Mouse (Mus musculus) myocyte (in vitro differentiated cells): ENCODE measurements at regions not wholly inside any gene's neighbourhood (a gene's known extent, or its start where the extent isn't known, plus 50 kb on each side); places are given as distances from the start of the nearest gene placed in this dataset.

Experiments used
- H3K27me3 ChIP-seq: one replicate; pipeline ENCODE4 v1.6.1; 2011; ENCODE audit not compliant: control insufficient read depth, insufficient read depth, insufficient read length
- H3K36me3 ChIP-seq: one replicate; pipeline ENCODE4 v1.6.1; 2011; ENCODE audit not compliant: control insufficient read depth, insufficient read depth
- H3K4me2 ChIP-seq: one replicate; pipeline ENCODE4 v1.6.1; 2011; ENCODE audit warnings: low read depth, control low read depth
- H3K4me3 ChIP-seq: one replicate; pipeline ENCODE4 v1.5.1; 2011; ENCODE audit warnings: mild to moderate bottlenecking, control low read depth, moderate library complexity
- H3K79me2 ChIP-seq: one replicate; pipeline ENCODE4 v1.6.1; 2011; ENCODE audit not compliant: control insufficient read depth, insufficient read depth
- H3ac ChIP-seq: one replicate; pipeline ENCODE4 v1.6.1; 2011; ENCODE audit not compliant: control insufficient read depth, insufficient read length
- CEBPB ChIP-seq: IDR thresholded peaks from 2 replicates; pipeline ENCODE4 v1.6.1; 2011; ENCODE audit warnings: mild to moderate bottlenecking, moderate library complexity; ENCODE audit not compliant: poor library complexity, insufficient read depth, severe bottlenecking
- E2F4 ChIP-seq: IDR thresholded peaks from one replicate; pipeline ENCODE4 v1.6.1; 2011; ENCODE audit warnings: mild to moderate bottlenecking, control low read depth, moderate library complexity; ENCODE audit not compliant: insufficient read depth
- MAX ChIP-seq: IDR thresholded peaks from one replicate; pipeline ENCODE4 v1.6.1; 2011; ENCODE audit warnings: low read depth, mild to moderate bottlenecking, control low read depth
- MYOD1 ChIP-seq, 3 experiments: IDR thresholded peaks; one replicate each; pipeline ENCODE4 v1.6.1; 2011; ENCODE audit warnings: control low read depth in 2 of 3, low read depth in 2 of 3, mild to moderate bottlenecking in 2 of 3, moderate library complexity in 1 of 3; ENCODE audit not compliant: insufficient read length in 2 of 3, control insufficient read depth in 1 of 3
- MYOG ChIP-seq, 3 experiments: IDR thresholded peaks; one replicate each; pipeline ENCODE4 v1.6.1; 2011; ENCODE audit warnings: control low read depth in 2 of 3, low read depth in 2 of 3, mild to moderate bottlenecking in 2 of 3; ENCODE audit not compliant: insufficient read length in 2 of 3, control insufficient read depth in 1 of 3, insufficient read depth in 1 of 3
- POLR2A ChIP-seq: IDR thresholded peaks from one replicate; pipeline ENCODE4 v1.6.1; 2011; ENCODE audit warnings: low read depth, mild to moderate bottlenecking, control low read depth, moderate library complexity; ENCODE audit not compliant: insufficient read length
- POLR2AphosphoS2 ChIP-seq: IDR thresholded peaks from one replicate; pipeline ENCODE4 v1.6.1; 2011; ENCODE audit warnings: low read depth, control low read depth; ENCODE audit not compliant: insufficient read length
- REST ChIP-seq: IDR thresholded peaks from one replicate; pipeline ENCODE4 v1.6.1; 2011; ENCODE audit warnings: mild to moderate bottlenecking, control low read depth, moderate library complexity; ENCODE audit not compliant: insufficient read depth, insufficient read length
- SRF ChIP-seq: IDR thresholded peaks from one replicate; pipeline ENCODE4 v1.6.1; 2011; ENCODE audit warnings: low read depth; ENCODE audit not compliant: control insufficient read depth, insufficient read length
- TCF12 ChIP-seq: IDR thresholded peaks from one replicate; pipeline ENCODE4 v1.6.1; 2011; ENCODE audit warnings: mild to moderate bottlenecking, control low read depth; ENCODE audit not compliant: poor library complexity, insufficient read depth, severe bottlenecking
- TCF3 ChIP-seq: IDR thresholded peaks from one replicate; pipeline ENCODE4 v1.6.1; 2011; ENCODE audit warnings: low read depth, control low read depth; ENCODE audit not compliant: insufficient read length
- USF1 ChIP-seq: IDR thresholded peaks from one replicate; pipeline ENCODE4 v1.6.1; 2011; ENCODE audit warnings: low read depth, mild to moderate bottlenecking, control low read depth, moderate library complexity

DNA sequence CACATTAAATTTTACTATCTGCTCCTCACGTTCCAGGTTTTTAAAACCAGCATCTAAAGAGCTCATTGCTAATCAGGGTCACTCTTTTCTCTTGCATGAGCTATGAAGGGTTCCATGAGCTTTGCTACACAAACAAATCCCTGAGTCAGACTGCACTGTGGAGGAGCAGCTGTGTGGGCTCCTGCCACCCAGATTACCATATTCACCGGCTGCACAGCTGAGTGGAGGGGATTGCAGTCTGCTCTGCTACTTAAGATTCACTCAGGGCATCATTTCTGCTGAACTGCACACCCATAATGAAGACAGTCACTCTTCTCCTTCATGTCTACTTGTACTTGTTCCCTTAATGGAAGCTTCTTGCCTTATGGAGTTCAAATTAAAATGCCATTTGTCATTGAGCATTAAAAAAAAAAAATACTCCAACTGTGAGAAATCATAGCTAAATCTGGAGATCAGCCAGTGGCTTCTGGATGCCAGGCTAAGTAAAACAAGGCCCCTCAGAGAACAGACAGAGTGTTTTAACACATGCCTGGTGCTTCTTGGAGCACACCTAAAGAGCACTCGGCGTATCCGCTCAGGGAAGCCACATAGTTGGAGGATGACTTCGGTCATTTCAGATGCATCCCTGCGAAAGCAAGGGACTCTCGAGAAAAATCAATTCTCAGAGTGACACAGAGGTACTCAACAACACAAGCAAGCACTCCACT, 422.9 kb downstream of the Galc start:
- Histone ChIP-seq H3ac (no peak overlapping the region), H3K79me2 (no peaks in the 10 kb centered on the region), H3K27me3 (no peaks in the 10 kb centered on the region), H3K4me2 (no peak overlapping the region), H3K4me3 (no peak overlapping the region), H3K36me3 (no peaks in the 10 kb centered on the region)
- TF ChIP-seq MYOD1 (IDR thresholded peaks at IDR 0.05; ENCODE audit: control insufficient read depth in 1 of 3, insufficient read length in 2 of 3, low read depth in 2 of 3) (no peak), SRF (no peak), POLR2A (no peak), POLR2AphosphoS2 (no peak), TCF3 (no peak), CEBPB (no peak), TCF12 (no peak), REST (no peak), E2F4 (no peak), USF1 (no peak), MYOG (IDR thresholded peaks at IDR 0.05; ENCODE audit: control insufficient read depth in 1 of 3, insufficient read depth in 1 of 3, insufficient read length in 2 of 3, low read depth in 2 of 3) (no peak), MAX (no peak)

DNA sequence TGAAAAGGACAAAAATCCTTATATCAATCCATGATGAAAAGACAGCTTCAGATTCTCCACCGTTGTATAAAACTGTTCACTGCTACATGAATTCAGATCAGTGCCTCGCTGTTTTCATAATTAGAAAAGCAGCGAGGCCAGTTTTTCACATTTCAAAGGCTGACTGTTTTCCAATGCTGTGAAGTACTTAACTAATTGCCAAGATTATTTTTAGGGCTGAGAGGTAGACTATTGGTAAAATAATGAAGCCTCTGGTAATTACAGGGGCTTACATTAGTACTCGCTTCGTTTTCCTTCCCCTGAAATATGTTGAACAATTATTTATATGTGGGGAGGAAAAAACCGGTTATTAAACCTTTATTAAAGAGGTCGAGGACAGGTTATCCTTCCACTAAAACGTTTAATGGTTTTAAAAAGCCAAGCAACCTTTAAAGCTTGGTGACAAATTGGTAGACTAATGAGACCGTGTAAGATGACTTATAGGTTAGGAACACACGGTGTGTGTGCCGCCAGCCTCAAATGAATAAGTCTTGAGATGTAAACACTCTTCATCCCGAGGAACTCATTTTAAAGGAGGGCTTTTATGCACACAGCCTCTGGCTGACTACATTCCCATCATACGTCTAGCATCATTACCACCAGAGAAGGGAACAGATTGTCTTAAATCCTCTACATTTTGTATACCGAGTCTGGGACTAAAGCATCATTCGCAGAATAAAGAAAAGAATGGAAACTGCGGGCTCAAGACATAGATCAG, 465.7 kb downstream of the Galc start:
- TF ChIP-seq MYOD1 (IDR thresholded peaks at IDR 0.05; ENCODE audit: control insufficient read depth in 1 of 3, insufficient read length in 2 of 3, low read depth in 2 of 3), result no peak
- TF ChIP-seq USF1, result no peak
- TF ChIP-seq REST, result no peak
- no peak for TF ChIP-seq POLR2A
- no peak for TF ChIP-seq POLR2AphosphoS2
- TF ChIP-seq TCF12, result no peak
- no peak for TF ChIP-seq TCF3
- no peak for TF ChIP-seq E2F4
- no peak for TF ChIP-seq CEBPB
- TF ChIP-seq SRF, result no peak
- no peak for TF ChIP-seq MYOG (IDR thresholded peaks at IDR 0.05; ENCODE audit: control insufficient read depth in 1 of 3, insufficient read depth in 1 of 3, insufficient read length in 2 of 3, low read depth in 2 of 3)
- no peak overlapping the region for H3K4me3 ChIP-seq
- no peak overlapping the region for H3K4me2 ChIP-seq
- H3K79me2 ChIP-seq, result no peaks in the 10 kb centered on the region
- no peak overlapping the region for H3ac ChIP-seq
- no peaks in the 10 kb centered on the region for H3K36me3 ChIP-seq
- H3K27me3 ChIP-seq, result no peaks in the 10 kb centered on the region

DNA sequence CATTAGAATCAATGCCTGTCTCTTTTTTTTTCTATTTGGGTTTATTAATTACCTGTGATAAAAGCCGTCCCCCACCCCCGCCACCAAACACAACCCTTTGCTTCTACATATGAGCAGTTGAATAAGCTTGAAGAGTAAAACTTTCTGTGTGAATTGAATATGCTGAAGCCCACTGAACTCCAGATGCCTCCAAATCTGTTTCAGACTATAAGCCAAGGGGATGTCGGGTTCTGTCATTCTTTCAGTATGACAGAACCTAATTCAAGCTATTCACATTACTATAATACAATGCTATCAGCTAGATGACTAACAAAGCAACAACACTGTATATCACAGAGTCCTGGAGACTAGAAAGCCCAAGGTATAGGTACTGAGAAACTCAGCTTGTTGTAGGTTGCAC, 475.8 kb downstream of the Galc start:
- no peaks in the 10 kb centered on the region for H3K79me2 ChIP-seq
- no peaks in the 10 kb centered on the region for H3K36me3 ChIP-seq
- no peak overlapping the region for H3K4me3 ChIP-seq
- no peak overlapping the region for H3ac ChIP-seq
- H3K27me3 ChIP-seq, result no peaks in the 10 kb centered on the region
- TF ChIP-seq POLR2AphosphoS2 (no peak), TCF3 (no peak), POLR2A (no peak), USF1 (no peak)
- no peak overlapping the region for H3K4me2 ChIP-seq

DNA sequence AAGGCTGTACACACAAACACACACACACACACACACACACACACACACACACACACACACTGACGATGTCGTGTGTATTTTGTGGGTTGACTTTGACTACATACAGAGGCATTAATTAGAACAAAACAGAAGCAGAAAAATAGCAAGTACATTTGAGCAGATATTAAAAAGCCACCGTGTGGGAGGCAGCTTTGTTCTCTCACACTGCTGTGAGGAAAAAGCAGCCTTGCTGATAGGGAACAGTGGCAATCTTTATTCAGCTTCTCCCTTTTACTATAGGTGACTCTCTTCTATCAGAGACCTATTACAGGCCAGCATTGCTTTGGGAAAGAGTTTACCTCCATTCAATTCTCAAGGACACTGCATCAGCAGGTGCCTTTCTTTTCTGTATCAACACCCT, 500.1 kb downstream of the Galc start:
- no peak overlapping the region for H3ac ChIP-seq
- H3K27me3 ChIP-seq, result no peaks in the 10 kb centered on the region
- no peak overlapping the region for H3K4me2 ChIP-seq
- no peaks in the 10 kb centered on the region for H3K79me2 ChIP-seq
- no peaks in the 10 kb centered on the region for H3K36me3 ChIP-seq
- H3K4me3 ChIP-seq, result no peak overlapping the region
- TF ChIP-seq TCF3, result no peak
- TF ChIP-seq SRF, result no peak
- TF ChIP-seq POLR2AphosphoS2, result no peak
- TF ChIP-seq POLR2A, result no peak
- TF ChIP-seq TCF12, result no peak
- no peak for TF ChIP-seq E2F4
- TF ChIP-seq MYOG (IDR thresholded peaks at IDR 0.05; ENCODE audit: control insufficient read depth in 1 of 3, insufficient read depth in 1 of 3, insufficient read length in 2 of 3, low read depth in 2 of 3), result no peak
- no peak for TF ChIP-seq CEBPB
- TF ChIP-seq MAX, result no peak
- no peak for TF ChIP-seq REST
- TF ChIP-seq USF1, result no peak

DNA sequence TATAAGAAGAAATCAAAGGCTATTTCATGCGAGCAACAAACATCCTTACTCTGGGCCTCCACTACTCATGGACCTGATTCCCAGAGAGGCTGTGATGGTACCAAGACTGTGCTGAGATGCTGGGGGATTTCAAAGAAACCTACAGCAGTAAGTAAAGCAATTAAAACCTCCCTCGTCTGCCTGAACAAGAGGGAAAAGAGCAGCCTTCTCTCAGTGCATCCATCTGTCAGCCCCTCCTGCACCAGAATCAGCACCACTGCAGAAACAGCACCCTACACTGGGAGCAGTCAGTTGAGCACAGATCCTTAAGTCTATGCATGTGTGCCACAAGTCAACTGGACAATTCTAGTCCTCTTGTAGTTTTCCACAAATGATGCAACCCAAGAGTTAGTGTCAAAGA, 500.6 kb downstream of the Galc start:
- no peak overlapping the region for H3ac ChIP-seq
- TF ChIP-seq MAX (no peak), REST (no peak), POLR2AphosphoS2 (no peak), E2F4 (no peak), CEBPB (no peak), TCF12 (no peak), MYOD1 (IDR thresholded peaks at IDR 0.05; ENCODE audit: control insufficient read depth in 1 of 3, insufficient read length in 2 of 3, low read depth in 2 of 3) (no peak), TCF3 (no peak), POLR2A (no peak), SRF (no peak), MYOG (IDR thresholded peaks at IDR 0.05; ENCODE audit: control insufficient read depth in 1 of 3, insufficient read depth in 1 of 3, insufficient read length in 2 of 3, low read depth in 2 of 3) (no peak)
- no peaks in the 10 kb centered on the region for H3K36me3 ChIP-seq
- no peak overlapping the region for H3K4me2 ChIP-seq
- H3K4me3 ChIP-seq, result no peak overlapping the region
- no peaks in the 10 kb centered on the region for H3K27me3 ChIP-seq
- H3K79me2 ChIP-seq, result no peaks in the 10 kb centered on the region
